Mouse (Mus musculus): ENCODE results near the gene Sulf2.

The Sulf2 gene

DNA sequence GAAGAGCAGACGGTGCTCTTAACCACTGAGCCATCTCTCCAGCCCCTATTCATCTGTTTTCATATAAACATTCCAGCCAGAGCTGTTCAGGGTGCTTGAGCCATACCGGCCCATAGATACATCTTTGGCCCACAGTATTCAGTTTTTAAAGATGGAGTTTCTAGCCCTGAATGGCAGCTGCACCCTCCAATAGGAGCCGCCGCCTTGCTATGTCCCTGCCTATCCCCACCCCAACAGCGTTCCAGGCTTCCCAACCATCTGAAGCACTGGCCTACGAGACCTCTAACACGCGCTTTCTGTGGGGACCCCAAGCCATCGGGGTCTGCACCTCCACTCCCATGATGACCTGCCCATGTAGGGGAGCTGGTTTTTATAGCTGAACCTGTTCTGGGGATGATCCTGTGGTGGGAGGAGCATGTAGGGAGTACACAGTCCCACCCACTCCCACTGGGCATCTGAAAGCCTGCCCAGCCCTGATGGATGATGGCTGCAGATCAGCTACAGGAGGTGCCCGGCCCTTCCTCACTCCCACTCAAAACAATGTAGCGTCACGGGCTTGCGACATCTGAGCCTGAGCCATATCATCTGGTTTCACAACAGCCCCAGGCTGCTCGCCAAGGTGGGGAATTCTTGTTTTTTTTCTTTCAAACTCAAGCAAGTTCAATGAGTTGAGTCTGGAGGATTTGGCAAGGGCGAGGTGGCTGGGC lies 39.7 kb downstream of the Sulf2 start:
- DNase-seq, result peak; percentile 86 to 91

DNA sequence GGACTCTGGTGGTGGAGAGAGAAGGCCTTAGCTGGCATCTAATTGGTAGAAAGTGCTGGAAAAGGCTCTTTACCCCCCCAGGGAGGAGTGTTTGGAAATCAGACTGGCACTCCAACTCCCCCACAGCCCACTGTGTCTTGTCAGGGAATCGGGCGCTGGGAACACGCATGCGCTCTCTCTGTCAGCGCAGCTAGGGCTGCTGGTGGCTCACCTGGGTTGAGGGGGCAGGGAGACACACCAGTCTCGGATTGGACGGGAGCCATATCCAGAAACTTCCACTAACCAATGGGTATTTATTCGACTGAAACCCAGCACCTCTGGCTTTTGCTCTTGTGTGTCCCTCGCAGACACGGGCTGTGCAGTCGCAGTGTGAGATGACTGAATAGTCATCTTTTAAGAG lies 42.5 kb downstream of the Sulf2 start:
- no peak for DNase-seq

DNA sequence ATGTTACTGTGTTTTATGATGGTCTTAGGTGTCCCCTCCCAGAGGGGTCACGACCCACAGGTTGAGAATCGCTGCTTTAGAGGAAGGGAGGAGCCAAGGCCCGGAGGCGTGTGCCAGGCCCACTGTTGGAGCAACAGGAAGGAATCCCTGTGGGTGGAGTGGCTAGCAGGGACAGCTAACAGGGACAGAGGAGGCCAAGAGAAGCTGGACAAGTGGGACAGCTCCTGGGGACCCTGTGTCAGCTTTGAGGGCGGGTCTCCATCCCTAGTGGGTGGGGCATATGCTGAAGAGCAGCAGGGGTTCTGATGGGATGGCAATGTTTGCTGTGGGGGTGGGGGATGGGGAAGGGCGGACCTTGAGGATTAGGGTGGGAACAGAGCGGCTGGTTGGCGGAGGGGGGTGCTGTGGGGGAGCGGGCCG lies 43.6 kb downstream of the Sulf2 start:
- DNase-seq, result peak; percentile 28 to 52

DNA sequence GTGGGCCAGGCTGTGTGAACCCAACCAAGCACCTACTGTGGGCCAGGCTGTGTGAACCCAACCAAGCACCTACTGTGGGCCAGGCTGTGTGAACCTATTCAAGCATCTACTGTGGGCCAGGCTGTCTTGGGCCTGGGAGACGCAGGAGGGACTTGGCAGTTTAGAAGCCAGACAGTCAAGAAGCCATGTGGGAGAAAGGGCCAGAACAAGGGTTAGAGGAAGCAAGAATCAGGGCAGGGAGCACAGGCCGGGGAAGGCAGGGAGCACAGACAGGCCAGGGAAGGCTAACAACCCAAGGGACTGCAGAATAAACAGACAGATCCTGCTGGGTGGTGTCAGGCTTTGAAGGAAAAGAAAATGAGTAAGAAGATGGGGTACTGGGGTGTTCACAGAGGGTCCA lies 44.2 kb downstream of the Sulf2 start:
- DNase-seq, result no peak

DNA sequence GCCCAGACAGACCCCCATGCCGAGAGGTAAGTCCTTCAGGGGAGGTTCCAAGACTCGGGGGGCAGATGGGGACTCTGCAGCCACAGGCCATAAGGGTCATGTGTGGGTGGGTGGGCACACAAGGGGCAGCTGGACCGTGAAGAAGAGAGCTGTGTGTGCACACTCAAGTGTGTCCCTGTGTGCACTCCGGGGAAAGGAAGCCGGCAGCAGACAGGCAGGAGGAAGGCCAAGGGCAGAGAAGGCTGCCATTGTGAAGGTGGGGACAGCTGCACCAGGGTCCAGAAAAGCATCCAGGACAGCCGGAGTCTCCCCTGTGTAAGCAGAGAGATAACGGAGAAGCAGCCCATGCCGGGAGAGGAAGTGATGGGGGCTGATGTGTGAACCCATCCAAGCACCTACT lies 44.7 kb downstream of the Sulf2 start:
- no peak for DNase-seq

DNA sequence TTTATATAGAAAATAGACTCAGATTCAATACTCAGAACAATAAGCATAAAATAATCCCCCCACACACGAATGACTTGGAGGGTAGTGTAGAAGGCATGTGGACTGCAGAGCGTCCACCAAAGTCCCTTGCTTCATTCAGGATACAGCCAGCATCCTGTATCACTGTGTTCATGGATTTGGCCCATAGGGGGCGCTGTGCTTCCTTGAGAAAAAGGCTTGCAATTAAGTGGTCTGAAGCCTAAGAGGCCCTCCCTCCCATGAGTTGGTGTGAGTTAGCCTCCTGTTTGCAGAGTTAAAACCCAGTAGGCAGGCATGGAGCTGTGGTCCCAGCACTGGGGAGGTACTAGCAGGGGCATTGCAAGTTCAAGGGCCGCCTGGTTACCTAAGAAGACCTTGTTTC lies 47.1 kb downstream of the Sulf2 start:
- DNase-seq, result peak; percentile 71 to 87

DNA sequence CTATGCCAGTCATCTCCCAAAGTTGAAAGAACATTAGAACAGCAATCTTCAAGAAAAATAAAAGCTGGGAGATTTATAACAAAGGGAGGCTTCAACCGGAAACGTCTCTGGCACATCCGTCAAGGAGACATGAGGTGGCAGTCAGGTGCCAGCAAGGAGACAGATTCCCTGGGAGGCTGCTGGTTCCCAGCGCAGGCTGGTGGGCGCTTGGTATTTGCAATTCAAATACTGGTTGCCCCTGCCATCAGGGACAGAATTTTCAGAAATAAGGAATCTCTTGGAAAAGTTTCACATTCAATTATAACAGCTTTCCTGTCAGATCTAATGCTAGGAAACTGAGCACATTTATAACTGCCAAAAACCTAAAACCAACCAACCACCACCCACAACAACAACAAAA lies 47.6 kb downstream of the Sulf2 start:
- DNase-seq, result no peak

DNA sequence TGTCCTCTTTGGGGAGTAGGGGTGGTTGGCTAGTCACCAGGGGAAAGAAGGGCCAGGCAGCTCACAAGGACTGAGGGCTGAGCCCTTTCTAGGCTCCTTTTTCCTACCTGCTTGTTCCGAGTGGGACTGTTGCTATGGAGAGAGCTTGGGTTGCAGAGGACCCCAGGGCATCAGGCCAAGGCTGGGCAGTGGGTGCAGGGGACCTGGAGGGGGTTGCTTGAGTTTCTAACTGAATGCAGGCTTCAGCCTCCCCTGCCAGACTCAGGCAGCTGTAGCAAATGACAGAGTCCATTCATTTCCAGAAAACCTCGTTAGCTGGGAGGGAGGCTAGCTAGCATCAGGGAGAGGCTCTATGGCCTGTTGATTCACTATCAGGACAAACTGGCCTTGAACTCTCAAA lies 48.8 kb downstream of the Sulf2 start:
- no peak for DNase-seq

DNA sequence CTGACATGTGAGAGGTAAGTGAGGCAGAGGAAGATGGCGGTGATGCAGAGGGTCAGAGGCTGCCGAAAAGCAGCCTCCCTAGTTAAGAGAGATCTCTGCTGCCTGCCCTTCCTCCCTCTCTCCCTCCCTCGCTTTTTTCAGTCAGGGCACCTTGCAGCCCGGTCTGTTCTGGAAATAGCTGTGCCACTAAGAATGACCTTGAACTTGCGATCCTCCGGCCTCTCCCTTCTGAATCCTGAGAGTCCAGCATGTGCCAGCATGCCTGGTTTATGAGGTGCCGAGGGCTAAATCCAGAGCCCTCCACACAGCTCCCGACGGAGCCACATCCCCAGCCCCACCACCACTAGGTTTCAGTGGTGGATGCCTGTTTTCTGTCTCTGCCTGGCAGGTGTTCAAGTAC lies 49.6 kb downstream of the Sulf2 start:
- no peak for DNase-seq

DNA sequence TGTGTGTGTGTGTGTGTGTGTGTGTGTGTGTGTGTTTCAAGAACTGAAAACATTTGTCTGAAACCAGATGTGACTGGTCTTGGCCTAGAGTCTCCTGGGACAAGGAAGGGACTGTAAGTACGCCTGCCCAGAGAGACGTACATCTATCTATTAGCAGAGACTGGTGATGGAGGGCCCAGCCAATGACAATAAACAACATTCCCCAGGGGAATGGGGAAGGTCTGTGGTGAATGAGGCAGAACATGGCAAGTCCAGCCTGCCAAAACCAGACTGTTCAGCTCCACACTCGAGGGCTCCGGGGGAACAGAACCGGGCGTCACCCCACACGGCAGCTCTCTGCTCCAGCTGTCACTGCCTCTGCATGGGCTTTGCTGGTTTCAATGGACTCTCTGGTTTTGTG lies 52.6 kb downstream of the Sulf2 start:
- DNase-seq, result no peak

DNA sequence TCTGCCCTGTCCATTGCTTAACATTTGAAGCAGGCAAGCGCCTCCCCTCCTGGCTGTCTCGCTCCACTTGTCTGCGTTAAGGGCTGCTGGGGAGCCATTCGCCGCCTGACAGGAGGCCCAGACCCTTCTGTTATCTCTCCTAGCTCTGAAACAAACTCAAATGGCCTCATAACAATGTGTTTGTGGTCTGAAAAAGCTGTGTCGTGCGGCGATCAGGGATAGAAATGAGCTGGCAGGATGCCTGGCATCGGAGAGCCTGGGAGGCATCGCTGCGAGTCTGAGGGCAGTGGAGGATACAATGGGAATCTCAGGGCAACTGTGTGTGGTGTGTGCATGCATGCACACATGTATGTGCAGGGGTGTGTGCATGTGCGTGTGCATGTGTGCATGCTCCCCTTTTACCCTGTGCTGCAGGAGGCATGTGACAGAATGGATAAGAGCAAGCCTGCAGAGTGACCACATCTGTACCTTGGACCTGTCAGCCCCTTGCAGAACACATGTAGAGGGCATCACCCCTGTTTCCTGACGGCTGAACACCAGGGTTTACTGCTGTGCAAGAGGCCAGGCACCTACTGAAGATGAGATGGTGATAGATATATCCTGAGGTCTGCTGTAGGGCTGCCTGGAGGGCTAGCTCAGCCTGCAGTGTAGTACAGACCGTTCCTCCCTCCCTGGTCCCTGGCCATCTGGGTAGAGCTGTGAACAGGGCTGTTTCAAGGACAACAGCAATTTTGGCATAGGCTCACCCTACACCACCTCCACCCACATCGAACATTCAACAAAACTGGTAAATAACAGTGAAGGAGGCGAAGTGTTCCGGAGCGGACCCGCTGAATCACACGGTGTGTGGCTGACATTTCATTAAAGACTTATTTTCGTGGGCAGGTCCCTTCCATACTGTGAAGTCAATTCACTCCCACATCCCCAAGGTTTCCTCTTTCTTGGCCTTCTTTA lies 54.9 kb downstream of the Sulf2 start:
- DNase-seq, result no peak

DNA sequence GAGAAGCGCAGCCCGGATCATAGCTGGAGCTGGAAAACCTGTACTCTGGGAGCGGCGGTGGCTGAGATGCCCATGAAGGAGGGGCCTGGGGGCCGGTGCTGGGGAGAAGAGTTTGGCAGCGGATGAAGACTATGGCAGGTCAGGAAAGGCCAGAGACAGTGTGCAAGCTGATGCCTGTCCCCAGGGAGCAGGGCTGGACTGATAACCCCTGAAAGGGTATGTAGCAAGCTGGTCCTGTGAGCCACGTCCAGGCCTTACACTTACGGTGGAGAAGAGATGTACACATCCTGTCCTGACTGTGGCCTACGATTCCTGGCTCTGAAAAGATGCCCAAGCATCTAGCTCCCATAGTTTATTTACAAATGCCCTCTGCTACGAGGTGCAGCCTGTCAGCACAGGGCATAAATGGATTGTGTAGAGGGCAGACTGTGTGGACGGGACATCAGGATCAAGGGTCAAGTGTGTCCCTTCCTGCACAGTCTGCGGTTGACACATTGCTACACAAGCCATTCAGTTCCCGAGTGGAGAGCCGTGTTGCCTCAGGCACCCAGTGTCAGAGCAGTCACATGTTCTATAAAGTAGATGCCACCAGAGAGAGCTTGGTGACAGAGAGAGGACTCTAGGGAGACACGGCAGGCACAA lies 57.0 kb downstream of the Sulf2 start:
- no peak for DNase-seq

DNA sequence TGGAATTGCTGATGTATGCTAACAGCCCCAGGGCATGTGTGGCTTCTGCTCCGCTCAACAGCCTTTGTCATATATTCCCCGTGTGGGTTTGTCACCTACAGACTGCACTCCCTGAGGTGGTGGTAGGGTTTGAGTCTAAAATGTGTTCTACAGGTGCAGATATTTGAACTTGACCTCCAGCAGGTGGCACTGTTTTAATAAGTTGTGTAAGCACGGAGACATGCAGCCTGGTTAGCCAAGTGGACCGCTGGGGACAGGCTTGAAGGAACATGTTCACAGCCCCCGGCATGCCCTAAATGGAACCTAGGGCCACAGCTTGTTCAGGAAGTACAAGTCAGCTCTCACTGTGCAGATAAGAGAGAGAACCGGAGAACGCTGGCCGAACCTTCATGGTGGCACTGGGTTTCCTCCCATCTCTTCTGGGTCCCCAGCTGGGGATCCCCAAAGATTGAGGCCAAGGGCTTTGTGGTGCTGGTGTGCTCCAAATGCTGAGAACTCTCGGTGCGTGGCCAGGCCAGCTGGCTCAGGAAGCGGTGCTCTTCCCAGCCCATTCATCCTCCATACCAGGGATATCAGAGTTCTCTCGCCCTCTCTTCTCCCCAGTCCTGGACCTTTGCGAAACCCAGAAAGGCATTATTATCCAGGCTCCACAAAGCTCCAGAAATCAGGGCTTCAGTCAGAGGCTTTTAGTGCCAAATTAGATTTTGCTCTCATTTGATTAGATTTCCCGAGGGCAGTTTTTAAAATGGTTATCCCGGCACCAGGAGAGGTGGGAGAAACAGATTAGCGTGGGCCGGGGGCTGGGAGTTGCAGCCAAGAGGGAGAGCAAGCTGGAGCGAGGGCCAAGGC lies 57.8 kb downstream of the Sulf2 start:
- peak in 1 of 2 experiments; percentile 39 for DNase-seq

DNA sequence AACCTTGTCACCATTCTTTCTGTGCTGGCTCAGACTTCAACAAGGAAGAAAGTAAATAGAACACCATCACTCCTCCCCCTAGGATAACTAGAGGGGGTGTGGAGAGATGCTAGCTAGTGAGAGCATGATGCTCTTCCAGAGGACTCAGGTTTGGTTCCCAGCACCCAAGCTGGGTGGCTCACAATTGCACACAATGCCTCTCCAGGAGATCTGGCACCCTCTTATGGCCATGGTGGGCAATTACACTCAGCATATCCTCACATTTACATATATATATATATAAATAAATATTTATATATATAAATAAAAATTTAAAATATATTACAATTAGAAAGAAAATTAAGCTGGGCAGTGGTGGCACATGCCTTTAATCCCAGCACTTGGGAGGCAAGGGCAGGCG lies 58.6 kb downstream of the Sulf2 start:
- no peak for DNase-seq

DNA sequence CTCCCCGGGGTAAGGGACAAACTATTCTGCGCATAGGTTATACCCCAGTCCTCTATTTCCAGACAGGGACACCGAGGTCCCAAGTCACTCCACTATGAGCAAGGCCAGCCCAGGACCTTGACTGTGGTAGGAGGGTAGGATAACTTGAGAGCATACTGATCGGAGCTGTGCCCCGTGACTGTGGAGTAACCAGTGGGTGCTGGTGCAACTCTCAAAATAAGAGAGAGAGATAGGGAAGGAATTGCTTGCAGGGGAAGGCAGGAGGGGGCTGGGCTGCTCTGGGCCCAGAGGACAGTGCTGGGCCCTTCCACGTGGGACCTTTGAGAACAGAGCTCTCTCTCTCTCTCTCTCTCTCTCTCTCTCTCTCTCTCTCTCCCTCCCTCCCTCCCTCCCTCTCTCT lies 59.2 kb downstream of the Sulf2 start:
- DNase-seq, result no peak

DNA sequence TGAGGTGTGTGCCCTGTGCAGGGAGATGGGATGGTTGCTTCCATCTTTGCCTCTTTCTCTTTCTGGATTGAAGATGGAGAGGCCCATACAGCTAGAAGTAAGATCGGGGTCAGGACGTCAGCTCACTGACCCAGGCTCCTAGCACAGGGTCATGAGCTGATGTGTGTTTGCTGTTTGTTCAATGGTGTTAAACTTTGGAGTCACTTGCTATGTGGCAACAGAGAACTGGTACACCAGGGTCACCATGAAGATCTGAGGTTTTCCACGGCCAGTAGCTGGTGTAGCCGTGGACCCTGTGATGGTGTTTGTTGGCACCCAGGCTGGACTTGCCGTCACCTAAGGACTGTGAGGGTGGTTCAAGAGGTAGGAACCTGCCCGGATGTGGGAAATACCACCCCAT lies 63.1 kb downstream of the Sulf2 start:
- no peak for DNase-seq

DNA sequence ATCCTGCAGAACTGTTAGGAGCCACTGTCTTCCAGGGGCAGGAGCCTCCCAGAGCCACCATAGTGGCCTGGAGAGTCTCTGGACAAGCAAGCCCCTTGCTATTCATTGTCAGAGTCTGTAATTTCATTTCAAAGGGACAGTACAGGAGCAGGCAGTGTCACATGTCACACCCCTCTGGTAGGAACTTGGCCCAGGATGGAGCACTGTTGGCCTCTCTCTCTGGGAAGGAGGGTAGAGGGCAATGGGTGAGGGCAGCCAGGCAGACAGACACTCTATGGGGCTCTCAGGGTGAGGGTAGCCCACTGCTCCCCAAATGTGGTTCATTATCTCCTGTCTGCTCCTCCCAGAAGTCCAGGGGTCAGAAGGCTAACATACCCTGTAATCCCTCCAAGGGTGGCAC lies 63.9 kb downstream of the Sulf2 start:
- no peak for DNase-seq

DNA sequence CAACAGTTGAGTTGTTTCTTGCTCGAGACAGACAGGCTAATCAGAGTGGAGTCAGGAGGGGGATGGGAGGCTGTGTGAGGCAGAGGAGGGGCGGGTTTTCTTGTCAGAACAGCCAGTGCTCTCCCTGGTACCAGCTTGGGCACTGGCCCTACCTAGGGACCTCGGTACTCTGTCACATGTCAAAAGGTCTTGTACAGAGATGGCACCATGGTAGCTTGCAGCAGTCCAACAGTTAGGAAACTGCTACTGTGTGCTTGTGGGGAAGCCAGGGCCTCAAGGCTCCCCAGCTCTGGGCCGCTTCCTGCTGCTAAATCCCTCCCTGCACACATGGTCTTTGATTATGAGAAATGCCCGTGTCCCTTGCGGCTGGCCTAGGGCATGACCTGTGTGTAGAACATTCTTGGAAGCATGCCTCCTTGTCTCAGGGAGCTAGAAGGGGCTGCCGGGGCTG lies 65.3 kb downstream of the Sulf2 start:
- DNase-seq, result no peak

DNA sequence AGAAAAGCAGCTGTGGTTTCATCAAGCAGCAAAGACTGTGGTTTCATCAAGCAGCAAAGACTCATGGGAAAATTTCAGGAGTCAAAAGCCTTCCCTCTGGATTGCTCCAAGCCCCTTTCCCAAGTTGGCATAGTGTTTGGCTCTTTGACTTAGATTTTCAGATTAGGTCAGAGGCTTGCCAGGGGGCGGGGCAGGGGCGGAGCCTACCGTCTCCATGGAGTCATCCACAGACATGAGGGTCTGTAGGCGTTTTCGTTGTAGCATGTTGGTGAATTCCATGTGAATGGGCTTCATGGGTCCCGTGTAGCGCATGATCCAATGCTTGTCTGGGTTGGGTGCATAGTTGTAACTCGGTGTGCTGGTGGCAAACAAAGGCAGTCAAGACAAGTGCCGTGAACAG lies 66.5 kb downstream of the Sulf2 start:
- no peak for DNase-seq

DNA sequence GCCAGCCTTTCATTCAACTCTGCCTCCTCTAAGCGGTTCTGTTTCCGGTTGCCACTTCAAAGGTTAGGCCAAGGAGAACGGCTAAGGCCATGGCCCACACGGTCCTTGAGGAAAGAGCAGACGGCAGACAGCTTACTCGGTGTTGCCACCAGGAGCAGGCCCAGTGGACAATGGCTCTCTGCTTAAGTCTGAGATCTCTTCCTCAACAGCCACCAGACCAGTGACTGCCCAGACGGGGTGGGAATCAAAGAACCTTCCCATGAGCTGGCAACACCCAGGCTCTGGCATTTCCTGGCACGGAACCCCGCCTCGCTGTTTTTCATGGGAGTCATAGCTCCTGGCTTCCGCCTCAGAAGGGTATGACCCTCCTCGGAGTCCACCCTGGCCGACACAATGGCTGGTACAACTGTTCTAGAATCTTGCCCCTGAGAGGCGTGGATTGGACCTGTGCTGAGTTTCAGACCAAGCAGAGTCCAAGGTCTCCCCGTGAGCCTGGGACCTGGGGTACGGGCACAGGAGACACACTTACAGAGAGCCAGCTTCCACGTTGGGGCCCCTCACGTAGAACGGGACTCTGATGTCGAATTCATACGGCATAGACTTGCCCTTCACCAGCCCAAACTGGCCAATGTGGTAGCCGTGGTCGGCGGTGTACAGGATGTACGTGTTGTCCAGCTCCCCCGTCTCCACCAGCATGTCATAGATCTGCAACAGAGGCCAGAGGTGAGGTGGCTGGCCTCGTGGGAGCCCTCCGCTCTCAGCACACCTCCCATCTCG lies 68.8 kb downstream of the Sulf2 start:
- no peak for DNase-seq

DNA sequence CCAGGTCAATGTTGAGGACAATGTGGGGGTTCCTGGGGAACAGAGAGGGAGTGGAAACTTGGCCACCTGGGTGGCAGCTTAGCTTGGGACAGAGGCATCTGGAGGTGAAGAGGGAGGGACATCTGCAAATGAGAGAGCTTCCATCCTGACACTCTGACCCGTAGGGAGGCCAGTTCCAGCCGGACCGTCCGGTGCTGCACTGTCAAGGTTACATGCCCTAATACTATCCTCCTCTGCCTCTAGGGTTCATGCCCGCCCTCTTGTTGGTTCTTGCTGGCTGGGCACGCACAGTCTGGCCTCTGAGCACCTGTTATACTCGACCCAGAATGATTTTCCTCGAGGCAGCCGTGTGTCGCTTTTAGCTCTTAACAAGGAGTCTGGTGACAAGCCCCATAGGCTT lies 69.7 kb downstream of the Sulf2 start:
- DNase-seq, result no peak

DNA sequence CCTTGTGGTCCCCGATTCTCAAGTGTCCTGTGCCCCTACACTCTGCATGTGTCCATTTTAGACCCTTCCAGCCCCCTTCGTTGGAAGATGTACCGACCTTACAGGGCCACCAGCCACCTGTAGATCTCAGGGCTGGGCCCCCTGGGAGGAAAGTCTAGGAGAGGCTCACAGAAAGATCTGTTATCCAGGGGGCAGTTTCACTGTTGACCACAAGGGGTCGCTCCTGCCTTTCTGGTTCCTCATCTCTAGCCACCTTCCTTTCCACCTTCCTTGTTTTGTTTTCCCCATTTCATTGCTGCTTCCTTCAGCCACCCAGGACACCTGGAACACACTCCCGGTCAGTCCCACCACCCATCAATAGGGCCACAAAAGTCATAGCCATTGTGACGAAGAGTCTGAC lies 70.5 kb downstream of the Sulf2 start:
- DNase-seq, result peak; percentile 51 to 75

Measured in lung, postnatal 4 days (tissue).